Mouse (Mus musculus) erythroblast, embryonic 14.5 days (primary cell): ENCODE results near the gene Ube2c.

Experiments used
- GATA1 ChIP-seq: IDR thresholded peaks from 2 replicates; pipeline ENCODE4 v1.6.1; 2012; ENCODE audit warnings: low read length, inconsistent platforms, mixed read lengths
- TAL1 ChIP-seq: IDR thresholded peaks from 3 replicates; pipeline ENCODE4 v1.6.1; 2012; ENCODE audit warnings: low read length, inconsistent platforms, mixed read lengths

- no peak for TF ChIP-seq TAL1
- no peak for TF ChIP-seq GATA1
These were observed 24.1 kb downstream of the Ube2c start for GRCm38 (mm10) chr2:164793772-164794171.
